Mouse (Mus musculus) forebrain, embryonic 10.5 days (tissue): ENCODE measurements around the gene Anxa7. TPM values are rescaled to one million over a fixed set of nuclear protein-coding genes. Genes with fewer than 3 reads are reported as not detected.

Experiments
- DNase-seq: peaks from one replicate; pipeline ENCODE4 v3.0.0-alpha.2; 2017; ENCODE audit warnings: low spot score; ENCODE audit errors: extremely low spot score
- H3K27ac ChIP-seq: fragments of 300-500 bp; sonication (generic); 2 replicates; pipeline ENCODE4 v1.5.1; 2016; ENCODE audit warnings: mild to moderate bottlenecking
- H3K27me3 ChIP-seq: fragments of 300-500 bp; sonication (generic); 2 replicates; pipeline ENCODE4 v1.6.1; 2016; ENCODE audit warnings: mild to moderate bottlenecking; ENCODE audit not compliant: poor library complexity, severe bottlenecking
- H3K36me3 ChIP-seq: fragments of 300-500 bp; sonication (generic); replicated peaks from 2 replicates; pipeline ENCODE4 v1.6.1; 2016; ENCODE audit warnings: mild to moderate bottlenecking, moderate library complexity
- H3K4me1 ChIP-seq: fragments of 300-500 bp; sonication (generic); 2 replicates; pipeline ENCODE4 v1.6.1; 2016
- H3K4me3 ChIP-seq: fragments of 300-500 bp; sonication (generic); 2 replicates; pipeline ENCODE4 v1.5.1; 2016; ENCODE audit warnings: mild to moderate bottlenecking, moderate library complexity
- H3K9me3 ChIP-seq: fragments of 300-500 bp; sonication (generic); 2 replicates; pipeline ENCODE4 v1.6.1; 2016; ENCODE audit warnings: mild to moderate bottlenecking, moderate library complexity
- whole genome bisulfite sequencing: fragments of 180-500 bp; shearing (Covaris S2); methylation state at CpG from one replicate; pipeline ENCODE4 v1.1.7; 2016; 5-methylcytosine and 5-hydroxymethylcytosine counted together
- polyA plus RNA-seq: library from polyadenylated mRNA; unstranded; fragments of >200 nt; fragmentation: Nextera tagmentation; extraction: Ambion mirVana; gene quantifications from 2 replicates; pipeline ENCODE4 v1.2.1, GENCODE M21; 2016

Anxa7 gene
- polyA plus RNA-seq, 1 experiment from 2014 or later, result 18.7 TPM

DNA sequence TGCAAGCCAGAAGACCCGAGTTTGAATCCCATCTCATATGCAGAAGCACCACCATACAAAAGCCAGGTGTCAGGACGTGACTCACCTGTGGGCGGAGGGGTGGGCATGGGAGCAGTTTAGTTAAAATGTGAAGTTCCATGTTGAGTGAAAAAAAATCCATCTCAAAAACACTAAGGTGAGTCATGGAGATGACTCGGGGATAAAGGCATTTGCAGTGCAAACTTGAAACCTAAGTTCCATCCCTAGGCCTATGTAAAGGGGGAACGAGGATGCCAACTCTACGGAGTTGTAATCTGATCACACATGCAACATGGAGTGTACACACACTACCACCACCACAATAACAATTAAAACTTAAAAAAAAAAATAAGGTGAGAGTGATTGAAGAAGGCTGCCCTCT lies 56.9 kb downstream of the Anxa7 start:
- H3K27ac ChIP-seq, result no peak overlapping the region

DNA sequence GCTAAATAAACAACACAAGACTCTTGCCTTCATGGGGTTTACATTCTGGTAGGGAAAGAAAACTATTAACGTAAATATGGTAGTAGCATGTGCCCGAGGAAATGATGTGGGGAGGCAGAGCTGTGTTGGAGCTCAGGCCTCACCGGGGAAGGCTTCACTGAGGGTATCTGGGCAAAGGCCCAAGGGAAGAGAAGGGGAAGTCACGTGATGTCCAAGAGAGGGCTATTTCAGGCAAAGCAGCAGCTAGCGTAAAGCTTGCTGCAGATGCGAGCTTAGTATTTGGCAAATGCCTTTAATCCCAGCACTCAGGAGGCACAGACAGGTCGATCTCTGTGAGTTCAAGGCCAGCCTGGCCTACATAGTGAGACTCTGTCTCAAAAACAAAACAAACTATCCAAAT lies 57.7 kb downstream of the Anxa7 start:
- Histone ChIP-seq H3K36me3 (no peaks in the 10 kb centered on the region), H3K27me3 (no peaks in the 10 kb centered on the region), H3K4me3 (no peak overlapping the region), H3K27ac (no peak overlapping the region), H3K4me1 (peaks cover 8% of the 10 kb centered on the region), H3K9me3 (no peaks in the 10 kb centered on the region)
- WGBS, result 80% methylated on average over 7 of the region's 7 CpGs
- DNase-seq, result no peak

More for the DNA sequence above, 56.9 kb downstream of the Anxa7 start:
- DNase-seq, result no peak
- WGBS, result 89% methylated on average over 6 of the region's 6 CpGs
- H3K4me3 ChIP-seq, result no peak overlapping the region
- H3K27me3 ChIP-seq, result no peaks in the 10 kb centered on the region
- H3K9me3 ChIP-seq, result no peaks in the 10 kb centered on the region
- H3K4me1 ChIP-seq, result peaks cover 8% of the 10 kb centered on the region
- no peaks in the 10 kb centered on the region for H3K36me3 ChIP-seq

Other genes starting within 250 kb of the Anxa7 start
- gene Kcnk16, start 210.9 kb downstream of the Anxa7 start, polyA plus RNA-seq, result not detected in 2 replicates
- gene Nudt13, start 185.4 kb downstream of the Anxa7 start, polyA plus RNA-seq, result 9.9 and 12.0 TPM in 2 replicates
- 79.2 and 81.1 TPM in 2 replicates for gene Ecd, start 132.0 kb downstream of the Anxa7 start, polyA plus RNA-seq
- gene Fam149b, start 132.0 kb downstream of the Anxa7 start, polyA plus RNA-seq, result 45.7 and 48.3 TPM in 2 replicates
- 374 and 381 TPM in 2 replicates for gene Dnajc9, start 91.2 kb downstream of the Anxa7 start, polyA plus RNA-seq
- 78.0 and 78.5 TPM in 2 replicates for gene Mrps16, start 86.5 kb downstream of the Anxa7 start, polyA plus RNA-seq
- gene Cfap70, start 27.9 kb downstream of the Anxa7 start, polyA plus RNA-seq, result 0.55 and 1.3 TPM in 2 replicates
- 1.3 TPM in 2 replicates for gene Mss51, start 16.8 kb upstream of the Anxa7 start, polyA plus RNA-seq
- 44.7 and 48.5 TPM in 2 replicates for gene Ppp3cb, start 66.4 kb upstream of the Anxa7 start, polyA plus RNA-seq
- gene Usp54, start 160.9 kb upstream of the Anxa7 start, polyA plus RNA-seq, result 15.4 and 16.5 TPM in 2 replicates
- 0.12 and 0.15 TPM in 2 replicates for gene Myoz1, start 176.4 kb upstream of the Anxa7 start, polyA plus RNA-seq
- gene Synpo2l, start 188.2 kb upstream of the Anxa7 start, polyA plus RNA-seq, result 0.22 and 0.25 TPM in 2 replicates
- gene Sec24c, start 194.2 kb upstream of the Anxa7 start, polyA plus RNA-seq, result 101 and 105 TPM in 2 replicates
- 15.7 and 16.0 TPM in 2 replicates for gene Fut11, start 214.8 kb upstream of the Anxa7 start, polyA plus RNA-seq
- gene Chchd1, start 222.9 kb upstream of the Anxa7 start, polyA plus RNA-seq, result 252 and 261 TPM in 2 replicates
- gene Zswim8, start 227.4 kb upstream of the Anxa7 start, polyA plus RNA-seq, result 28.9 and 29.0 TPM in 2 replicates